Mouse (Mus musculus) CH12.LX (cell line): Measurements from ENCODE around the gene Gm26938.

Experiments
- CTCF ChIP-seq, 2 experiments: IDR thresholded peaks in 1 of 2; conservative IDR thresholded peaks in 1 of 2; 2 replicates each; pipeline ENCODE4 v1.5.1; 2011 to 2012; ENCODE audit warnings: low read depth in 2 of 2, low read length in 2 of 2, improper control_type of control experiment in 1 of 2, inconsistent platforms in 1 of 2, mild to moderate bottlenecking in 1 of 2, moderate library complexity in 1 of 2
- ETS1 ChIP-seq: conservative IDR thresholded peaks from 2 replicates; pipeline ENCODE4 v1.6.1; 2012; ENCODE audit warnings: low read depth, mild to moderate bottlenecking, inconsistent platforms, low read length, improper control_type of control experiment, moderate library complexity
- GABPA ChIP-seq: IDR thresholded peaks from 2 replicates; pipeline ENCODE4 v1.6.1; 2012; ENCODE audit warnings: low read depth, low read length, improper control_type of control experiment, inconsistent platforms; ENCODE audit not compliant: insufficient replicate concordance
- POLR2A ChIP-seq: IDR thresholded peaks from 2 replicates; pipeline ENCODE4 v1.6.1; 2011; ENCODE audit warnings: low read depth, mild to moderate bottlenecking, improper control_type of control experiment, low read length
- RCOR1 ChIP-seq: conservative IDR thresholded peaks from 2 replicates; pipeline ENCODE4 v1.6.1; 2012; ENCODE audit warnings: low read depth, mild to moderate bottlenecking, inconsistent platforms, low read length, improper control_type of control experiment
- USF1 ChIP-seq: IDR thresholded peaks from 2 replicates; pipeline ENCODE4 v1.6.1; 2014; ENCODE audit warnings: low read depth, mild to moderate bottlenecking, inconsistent platforms, low read length, improper control_type of control experiment

GRCm38 (mm10) chr5:139825947-139826346, 260 bp downstream of the Gm26938 start:
- TF ChIP-seq USF1 (no peak), ETS1 (no peak), GABPA (no peak), POLR2A (no peak), CTCF (conservative IDR thresholded peaks at IDR 0.05 in 1 of 2, IDR thresholded peaks at IDR 0.05 in 1 of 2; ENCODE audit: low read depth in 2 of 2, low read length in 2 of 2) (no peak), RCOR1 (no peak)
